Mouse (Mus musculus): ENCODE measurements around the gene Hspbap1.

The Hspbap1 gene

GRCm38 (mm10) chr16:35872410-35873006 is 102.3 kb downstream of the Hspbap1 start:
- no peak for DNase-seq (ENCODE audit: low read depth, low spot score)

GRCm38 (mm10) chr16:35874416-35874815 is 104.2 kb downstream of the Hspbap1 start:
- DNase-seq (ENCODE audit: low read depth, low spot score): no peak

Data from embryo, embryonic 11.5 days (tissue).